Mouse (Mus musculus): ENCODE measurements around the gene Rgl1. TPM values are rescaled to one million over a fixed set of nuclear protein-coding genes. Genes with fewer than 3 reads are reported as not detected.
"Not testable (repeated sequence)": the region's sequence is repeated elsewhere in the genome, so short reads cannot be mapped to it uniquely, and the experiment has no call there.

Rgl1 gene
- total and polyA plus RNA-seq, 2 experiments: 4.2 to 10.2 TPM

GRCm38 (mm10) chr1:152790821-152791220 lies 24.7 kb upstream of the Rgl1 start:
- no peak overlapping the region for H3K4me3 ChIP-seq (ENCODE audit: insufficient read depth, low read depth, low read length)
- TF ChIP-seq POLR2A (IDR thresholded peaks at IDR 0.05; ENCODE audit: extremely low read depth, insufficient read depth, low read length): no peak
- no peak for TF ChIP-seq CTCF (IDR thresholded peaks at IDR 0.05; ENCODE audit: low read depth, low read length)
- WGBS: 30% methylated on average over 6 of the region's 6 CpGs
- no peaks in the 10 kb centered on the region for H3K79me2 ChIP-seq (ENCODE audit: control insufficient read depth, insufficient read depth, low read length)
- H3K27ac ChIP-seq (replicated peaks; ENCODE audit: insufficient read depth, low read depth, low read length): no peak overlapping the region
- H3K36me3 ChIP-seq (ENCODE audit: control insufficient read depth, insufficient read depth, low read length): no peaks in the 10 kb centered on the region
- no peak for DNase-seq (ENCODE audit: extremely low read depth, low read depth, low spot score)
- no peak overlapping the region for H3K9ac ChIP-seq (ENCODE audit: low read depth, low read length)
- no peaks in the 10 kb centered on the region for H3K4me1 ChIP-seq (ENCODE audit: control insufficient read depth, insufficient read depth, low read length)
- no peaks in the 10 kb centered on the region for H3K27me3 ChIP-seq (ENCODE audit: control insufficient read depth, insufficient read depth, low read length)

DNA sequence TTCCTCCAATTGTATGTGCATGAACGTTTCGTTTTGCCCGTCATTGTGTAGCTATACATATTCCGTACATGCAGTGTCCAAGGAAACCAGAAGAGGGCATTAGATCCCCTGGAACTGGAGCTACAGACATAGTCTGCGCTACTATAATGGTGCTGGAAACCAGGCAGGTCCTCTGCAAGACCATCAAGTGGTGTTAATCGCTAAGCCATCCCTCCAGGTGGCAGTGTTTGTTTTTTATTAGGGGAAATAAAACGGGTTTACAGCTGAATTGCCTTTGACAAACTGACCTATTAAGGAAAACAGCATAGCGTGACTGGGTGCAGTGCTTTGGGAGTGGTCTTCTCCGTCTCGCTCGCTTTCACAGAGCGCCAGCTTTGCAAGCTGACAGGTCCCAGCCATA lies 24.1 kb upstream of the Rgl1 start:
- DNase-seq (ENCODE audit: extremely low read depth, low read depth, low spot score): peak; percentile 24
- Histone ChIP-seq H3K9ac (ENCODE audit: low read depth, low read length) (no peak overlapping the region), H3K36me3 (ENCODE audit: control insufficient read depth, insufficient read depth, low read length) (no peaks in the 10 kb centered on the region), H3K4me1 (ENCODE audit: control insufficient read depth, insufficient read depth, low read length) (no peaks in the 10 kb centered on the region), H3K79me2 (ENCODE audit: control insufficient read depth, insufficient read depth, low read length) (no peaks in the 10 kb centered on the region), H3K27ac (replicated peaks; ENCODE audit: insufficient read depth, low read depth, low read length) (no peak overlapping the region), H3K4me3 (ENCODE audit: insufficient read depth, low read depth, low read length) (no peak overlapping the region), H3K27me3 (ENCODE audit: control insufficient read depth, insufficient read depth, low read length) (no peaks in the 10 kb centered on the region)
- TF ChIP-seq POLR2A (IDR thresholded peaks at IDR 0.05; ENCODE audit: extremely low read depth, insufficient read depth, low read length) (no peak), CTCF (IDR thresholded peaks at IDR 0.05; ENCODE audit: low read depth, low read length) (peak; percentile 26; the same call in 1 of the 2 replicates)
- 47% methylated on average over 12 of the region's 12 CpGs for WGBS

GRCm38 (mm10) chr1:152788121-152788660 lies 22.0 kb upstream of the Rgl1 start:
- Histone ChIP-seq H3K9ac (ENCODE audit: low read depth, low read length) (no peak overlapping the region), H3K27me3 (ENCODE audit: control insufficient read depth, insufficient read depth, low read length) (no peaks in the 10 kb centered on the region), H3K79me2 (ENCODE audit: control insufficient read depth, insufficient read depth, low read length) (no peaks in the 10 kb centered on the region), H3K36me3 (ENCODE audit: control insufficient read depth, insufficient read depth, low read length) (no peaks in the 10 kb centered on the region), H3K4me3 (ENCODE audit: insufficient read depth, low read depth, low read length) (no peak overlapping the region), H3K27ac (replicated peaks; ENCODE audit: insufficient read depth, low read depth, low read length) (no peak overlapping the region), H3K4me1 (ENCODE audit: control insufficient read depth, insufficient read depth, low read length) (no peaks in the 10 kb centered on the region)
- WGBS: 42% methylated on average over 4 of the region's 4 CpGs
- TF ChIP-seq POLR2A (IDR thresholded peaks at IDR 0.05; ENCODE audit: extremely low read depth, insufficient read depth, low read length) (no peak), CTCF (IDR thresholded peaks at IDR 0.05; ENCODE audit: low read depth, low read length) (no peak)
- DNase-seq (ENCODE audit: extremely low read depth, low read depth, low spot score): peak; percentile 51

GRCm38 (mm10) chr1:152786953-152787352 lies 20.8 kb upstream of the Rgl1 start:
- no peaks in the 10 kb centered on the region for H3K36me3 ChIP-seq (ENCODE audit: control insufficient read depth, insufficient read depth, low read length)
- WGBS: 92% methylated on average over 4 of the region's 4 CpGs
- no peak for DNase-seq (ENCODE audit: extremely low read depth, low read depth, low spot score)

DNA sequence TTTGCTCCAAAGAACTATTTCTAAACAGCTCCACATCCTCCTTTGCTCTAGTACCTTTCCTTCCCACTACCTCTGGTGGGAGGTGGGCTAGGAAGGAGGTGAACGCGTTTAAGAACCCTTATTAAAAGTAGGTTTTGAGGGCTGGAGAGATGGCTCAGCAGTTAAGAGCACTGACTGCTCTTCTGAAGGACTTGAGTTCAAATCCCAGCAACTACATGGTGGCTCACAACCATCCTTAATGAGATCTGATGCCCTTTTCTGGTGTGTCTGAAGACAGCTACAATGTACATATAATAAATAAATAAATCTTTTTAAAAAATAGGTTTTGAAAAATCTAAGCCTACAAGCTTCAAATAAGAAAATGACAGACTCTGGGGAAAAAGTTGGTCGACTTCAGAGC lies 19.3 kb upstream of the Rgl1 start:
- not testable (repeated sequence) for H3K9ac ChIP-seq (ENCODE audit: low read depth, low read length); H3K27me3 ChIP-seq (ENCODE audit: control insufficient read depth, insufficient read depth, low read length); H3K4me1 ChIP-seq (ENCODE audit: control insufficient read depth, insufficient read depth, low read length); H3K79me2 ChIP-seq (ENCODE audit: control insufficient read depth, insufficient read depth, low read length); H3K27ac ChIP-seq (replicated peaks; ENCODE audit: insufficient read depth, low read depth, low read length); H3K36me3 ChIP-seq (ENCODE audit: control insufficient read depth, insufficient read depth, low read length); H3K4me3 ChIP-seq (ENCODE audit: insufficient read depth, low read depth, low read length); DNase-seq (ENCODE audit: extremely low read depth, low read depth, low spot score)
- WGBS: 83% methylated on average over 3 of the region's 3 CpGs

More at GRCm38 (mm10) chr1:152786953-152787352, 20.8 kb upstream of the Rgl1 start:
- H3K4me3 ChIP-seq (ENCODE audit: insufficient read depth, low read depth, low read length): no peak overlapping the region
- H3K27me3 ChIP-seq (ENCODE audit: control insufficient read depth, insufficient read depth, low read length): no peaks in the 10 kb centered on the region
- no peak overlapping the region for H3K27ac ChIP-seq (replicated peaks; ENCODE audit: insufficient read depth, low read depth, low read length)
- no peaks in the 10 kb centered on the region for H3K4me1 ChIP-seq (ENCODE audit: control insufficient read depth, insufficient read depth, low read length)
- H3K9ac ChIP-seq (ENCODE audit: low read depth, low read length): no peak overlapping the region
- no peaks in the 10 kb centered on the region for H3K79me2 ChIP-seq (ENCODE audit: control insufficient read depth, insufficient read depth, low read length)
- TF ChIP-seq POLR2A (IDR thresholded peaks at IDR 0.05; ENCODE audit: extremely low read depth, insufficient read depth, low read length) (no peak), CTCF (IDR thresholded peaks at IDR 0.05; ENCODE audit: low read depth, low read length) (no peak)

- no peaks in the 10 kb centered on the region for H3K4me1 ChIP-seq (ENCODE audit: control insufficient read depth, insufficient read depth, low read length)
- H3K27me3 ChIP-seq (ENCODE audit: control insufficient read depth, insufficient read depth, low read length): no peaks in the 10 kb centered on the region
- no peaks in the 10 kb centered on the region for H3K79me2 ChIP-seq (ENCODE audit: control insufficient read depth, insufficient read depth, low read length)
- H3K9ac ChIP-seq (ENCODE audit: low read depth, low read length): no peak overlapping the region
- no peaks in the 10 kb centered on the region for H3K36me3 ChIP-seq (ENCODE audit: control insufficient read depth, insufficient read depth, low read length)
- no peak overlapping the region for H3K4me3 ChIP-seq (ENCODE audit: insufficient read depth, low read depth, low read length)
- TF ChIP-seq POLR2A (IDR thresholded peaks at IDR 0.05; ENCODE audit: extremely low read depth, insufficient read depth, low read length) (no peak), CTCF (IDR thresholded peaks at IDR 0.05; ENCODE audit: low read depth, low read length) (no peak)
- 97% methylated on average over 8 of the region's 8 CpGs for WGBS
- DNase-seq (ENCODE audit: extremely low read depth, low read depth, low spot score): no peak
- H3K27ac ChIP-seq (replicated peaks; ENCODE audit: insufficient read depth, low read depth, low read length): no peak overlapping the region
Observed at GRCm38 (mm10) chr1:152784620-152785019, 18.5 kb upstream of the Rgl1 start.

Measured in liver, adult 2 months (tissue).